Mouse (Mus musculus) left cerebral cortex, postnatal 36 days (tissue): Measurements from ENCODE around the gene Ntrk2. TPM values are rescaled to one million over a fixed set of nuclear protein-coding genes. Genes with fewer than 3 reads are reported as not detected.

Experiments used
- DNase-seq, 2 experiments: peaks; one replicate each; pipeline ENCODE4 v3.0.0; 2021 to 2022; ENCODE audit warnings: low spot score in 2 of 2, mixed read lengths in 1 of 2
- intact Hi-C: fragments of 180-260 bp; cut with DNase I; formaldehyde crosslinking; loops from one replicate; pipeline ENCODE4 v1.15.1; 2025
- total RNA-seq, 2 experiments: library from RNA; stranded (reverse); gene quantifications; 2 replicates each; pipeline ENCODE4 v1.2.3; 2021

Ntrk2 gene
- total RNA-seq, 2 experiments from 2014 or later, result 357 to 404 TPM

DNA sequence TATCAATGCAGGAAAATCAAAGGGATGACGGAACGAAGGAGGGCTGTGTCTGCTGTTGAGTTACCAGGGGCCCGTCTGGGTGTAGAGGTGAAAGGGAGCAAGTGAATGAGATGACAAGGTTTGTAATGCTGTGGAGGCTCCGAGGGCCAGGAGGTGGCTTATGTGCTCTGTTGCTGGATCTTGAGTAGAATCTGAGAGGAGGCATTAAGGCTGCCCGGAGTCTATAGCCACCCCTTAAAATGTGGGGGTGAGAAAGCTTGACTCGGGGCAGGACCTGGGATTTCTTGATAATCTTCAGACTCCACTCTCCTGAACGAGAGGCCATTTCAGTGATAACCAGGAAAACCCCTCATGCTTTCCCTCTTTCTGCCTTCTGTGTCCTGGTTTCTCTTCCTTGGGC lies 340.2 kb downstream of the Ntrk2 start:
- intact Hi-C loops, result loop anchor here (5.0 kb wide), 2 partner anchors 66 to 74 kb away; no protein-coding TSS in a partner anchor
- no peak for DNase-seq

DNA sequence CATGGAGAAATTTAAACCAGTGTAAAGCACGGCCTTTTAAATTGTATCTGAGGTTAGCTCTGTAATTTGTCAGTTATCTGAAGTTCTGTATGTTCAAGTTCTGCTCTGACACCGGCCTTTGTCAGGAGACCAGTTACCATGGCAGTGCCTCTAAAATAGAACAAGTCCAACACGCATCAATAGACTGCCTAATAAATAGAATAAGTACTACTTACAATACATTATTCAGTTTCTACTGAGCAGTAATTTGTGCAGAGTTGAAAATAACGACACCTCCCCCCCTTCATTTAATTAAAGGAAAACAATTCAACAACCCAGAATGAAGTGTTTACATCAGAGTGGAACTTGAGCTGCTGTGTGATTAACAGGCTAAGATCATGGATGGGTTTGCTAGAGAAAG lies 341.6 kb downstream of the Ntrk2 start:
- intact Hi-C loops, result loop anchor here (5.0 kb wide), 2 partner anchors 64 to 76 kb away; no protein-coding TSS in a partner anchor
- no peak for DNase-seq

DNA sequence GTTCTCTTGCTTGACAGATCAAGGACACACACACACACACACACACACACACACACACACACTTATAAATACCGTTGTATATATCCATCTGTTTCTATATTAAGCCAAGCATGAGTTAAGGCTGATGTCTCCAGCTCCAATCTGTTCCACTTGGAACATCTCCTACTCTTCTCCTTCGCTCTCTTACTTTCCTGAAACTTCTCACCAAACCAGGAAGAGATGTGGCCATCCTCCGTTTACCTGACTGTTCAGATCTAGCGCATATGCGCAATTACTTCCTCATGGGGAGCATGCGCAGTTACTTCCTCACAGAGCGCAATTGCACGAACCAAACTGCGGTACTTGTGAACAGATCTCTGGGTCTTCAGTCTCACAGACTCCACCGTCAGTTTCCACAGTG lies 342.4 kb downstream of the Ntrk2 start:
- no peak for DNase-seq
- intact Hi-C loops, result loop anchor here (5.0 kb wide), 2 partner anchors 64 to 76 kb away; no protein-coding TSS in a partner anchor

DNA sequence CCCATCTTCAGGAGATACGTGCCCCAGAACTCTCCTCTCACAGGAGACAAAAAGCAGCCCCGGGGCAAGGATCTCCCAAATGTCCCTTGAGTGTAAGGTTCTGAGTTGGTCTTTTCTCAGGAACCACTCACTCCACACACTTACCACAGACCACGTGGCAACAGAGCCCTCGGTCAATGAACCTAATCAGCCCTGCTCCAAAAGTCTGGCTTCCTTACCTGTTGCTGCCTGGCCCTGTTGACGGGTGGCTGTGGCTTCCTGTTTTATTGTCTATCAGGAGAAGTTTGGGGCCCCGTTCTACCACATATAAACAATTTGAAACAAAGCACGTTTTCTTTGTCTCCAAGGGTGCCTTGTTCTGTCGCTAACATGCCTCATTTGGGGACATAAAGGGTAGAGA lies 357.6 kb downstream of the Ntrk2 start:
- no peak for DNase-seq
- intact Hi-C loops, result no loop called here

DNA sequence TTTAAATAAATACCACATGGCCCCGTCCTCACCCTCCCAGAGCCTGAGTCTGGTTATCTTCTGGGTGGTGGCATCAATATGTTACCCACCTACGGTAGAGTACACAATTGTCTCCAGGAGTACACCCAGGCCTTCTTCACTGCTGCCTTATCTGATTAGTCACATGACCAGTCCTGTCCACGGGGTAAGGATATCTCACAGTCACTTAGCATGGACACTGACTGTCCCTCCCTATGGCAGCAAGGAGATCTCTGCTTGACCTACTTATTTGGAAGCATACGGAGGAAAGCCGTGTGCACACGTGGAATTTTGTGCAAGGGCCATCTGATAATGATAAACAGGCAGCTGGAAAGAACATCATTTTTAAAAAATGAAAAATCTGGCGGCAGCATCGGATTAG lies 367.5 kb downstream of the Ntrk2 start:
- intact Hi-C loops, result no loop called here
- no peak for DNase-seq

DNA sequence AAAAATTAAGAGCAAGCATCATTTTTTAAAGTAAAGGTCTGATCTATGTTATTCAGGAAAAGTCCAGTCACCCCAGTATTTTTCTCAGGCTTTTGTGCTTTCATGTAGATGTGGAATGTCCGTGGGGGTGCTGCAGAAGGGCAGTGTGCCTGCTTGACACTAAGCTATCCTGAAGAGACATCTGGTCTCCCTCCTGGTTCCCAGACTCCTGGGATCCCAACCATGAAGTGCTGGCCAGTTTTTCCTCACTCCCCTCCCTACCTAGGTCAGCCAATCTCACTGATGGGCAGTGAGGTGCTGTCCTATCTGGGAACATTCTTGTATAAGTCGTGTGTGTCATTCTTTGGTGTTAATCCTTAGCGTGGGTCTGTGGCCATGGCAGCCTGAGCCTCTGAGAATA lies 369.7 kb downstream of the Ntrk2 start:
- intact Hi-C loops, result no loop called here

DNA sequence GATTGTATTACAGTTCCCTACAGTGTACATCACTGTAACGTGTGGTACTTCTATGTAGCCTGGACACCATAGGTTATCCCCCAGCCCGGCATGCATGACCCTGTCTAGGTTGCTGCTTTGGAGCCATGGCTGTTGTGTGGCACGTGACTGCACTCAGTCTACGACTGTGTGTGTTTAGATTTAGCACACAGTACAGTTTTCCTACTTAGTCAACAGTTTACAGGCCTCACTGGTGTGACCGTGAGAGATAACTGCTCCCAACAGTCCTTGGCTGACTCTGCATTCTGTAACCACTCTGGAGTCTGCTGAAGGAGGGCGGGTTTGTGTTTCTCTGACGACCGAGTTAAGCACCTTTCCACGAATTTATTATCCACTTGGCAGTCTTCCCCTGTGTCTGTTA lies 370.1 kb downstream of the Ntrk2 start:
- no peak for DNase-seq
- intact Hi-C loops, result no loop called here

More for the DNA sequence above, 369.7 kb downstream of the Ntrk2 start:
- DNase-seq, result no peak

DNA sequence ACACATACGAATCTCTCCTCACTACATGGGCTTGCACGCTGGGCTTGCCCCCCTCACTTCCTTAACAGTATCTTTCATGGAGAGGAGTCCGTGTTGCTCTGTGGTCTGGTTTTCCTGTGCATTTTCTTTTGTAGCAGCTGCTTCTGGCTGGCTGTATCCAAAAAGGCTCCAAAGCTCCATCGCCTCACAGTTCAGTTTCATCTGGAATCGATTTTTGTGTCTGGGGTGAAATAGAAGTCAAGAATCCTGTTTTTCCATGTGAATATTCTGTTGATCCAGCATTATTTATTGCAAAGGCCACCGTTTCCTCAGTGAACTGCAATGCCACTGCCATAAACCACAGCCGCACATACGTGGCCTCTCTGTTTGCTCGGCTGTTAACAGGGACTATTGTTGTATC lies 370.6 kb downstream of the Ntrk2 start:
- no peak for DNase-seq
- intact Hi-C loops, result no loop called here

DNA sequence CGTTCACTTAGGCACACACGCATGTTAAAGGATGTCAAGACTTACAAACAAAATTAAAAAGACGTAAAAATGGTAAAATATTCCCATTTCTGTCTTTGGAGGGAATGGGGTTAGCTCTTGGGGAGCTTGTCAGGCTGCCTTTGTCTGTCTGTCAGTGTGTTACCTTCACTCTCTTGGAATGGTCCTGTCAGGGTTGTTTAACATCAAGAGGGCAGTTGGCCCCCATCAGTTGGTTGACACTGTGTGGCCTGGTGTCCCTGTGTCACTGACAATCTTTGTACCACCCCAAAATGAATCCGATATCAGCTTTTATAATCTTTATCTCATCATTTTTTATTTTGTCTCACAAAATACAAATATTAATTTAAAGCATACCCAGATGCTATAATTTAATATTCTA lies 373.6 kb downstream of the Ntrk2 start:
- DNase-seq, result no peak
- intact Hi-C loops, result no loop called here

DNA sequence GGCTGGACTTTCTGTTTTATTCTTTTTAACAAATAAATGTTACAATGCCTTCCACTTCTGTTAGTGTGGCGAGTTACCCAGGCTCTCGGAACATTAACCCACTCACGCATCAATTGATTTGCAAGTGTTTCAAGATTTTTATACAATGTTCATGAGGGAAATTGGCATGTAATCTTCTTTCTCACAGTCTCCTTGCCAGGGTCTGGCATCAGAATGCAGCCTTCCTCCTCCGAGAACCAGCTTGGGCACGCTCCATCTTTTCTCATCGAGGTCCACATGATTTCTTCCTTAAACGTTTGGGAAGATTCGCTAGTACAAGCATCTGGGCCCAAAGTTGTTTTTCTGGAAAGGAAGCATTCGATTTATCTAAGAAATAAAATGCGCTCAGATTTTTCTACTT lies 374.4 kb downstream of the Ntrk2 start:
- DNase-seq, result peak; percentile 46 to 50
- intact Hi-C loops, result no loop called here

DNA sequence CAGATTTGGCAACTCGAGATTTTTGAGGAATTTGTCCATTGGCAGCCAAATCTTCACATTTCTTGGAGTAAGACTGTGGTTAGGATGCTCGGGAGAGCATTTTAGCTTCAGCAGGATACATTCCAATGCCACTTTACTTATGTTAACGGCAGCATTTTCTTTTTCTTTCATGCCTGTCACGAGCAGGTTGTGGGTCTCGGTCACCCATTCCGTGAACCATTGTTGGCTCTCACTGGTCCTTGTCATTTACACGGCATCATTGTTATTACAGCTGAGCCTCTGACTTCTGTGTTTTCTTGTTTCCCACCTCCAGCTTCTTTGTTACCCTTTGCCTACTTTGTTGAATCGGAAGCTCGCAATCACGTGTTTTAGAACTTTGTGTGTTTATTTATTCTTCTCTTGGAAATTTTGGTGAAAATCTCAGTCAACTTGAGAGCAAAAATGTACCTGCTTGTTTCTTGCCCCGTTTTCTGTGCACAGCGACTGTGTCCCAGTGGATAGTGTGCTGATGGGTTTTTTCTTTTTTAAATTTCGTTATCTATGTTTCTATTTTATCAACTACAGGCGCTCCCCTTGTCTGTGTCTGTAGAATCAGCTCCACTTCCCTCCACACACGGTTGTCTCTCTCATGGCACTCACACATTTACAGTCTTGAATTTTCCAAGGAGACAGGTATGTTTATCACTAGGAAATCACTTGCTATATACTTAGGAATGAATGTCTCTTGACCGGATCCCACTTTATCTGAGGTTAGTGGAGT lies 375.0 kb downstream of the Ntrk2 start:
- intact Hi-C loops, result no loop called here

DNA sequence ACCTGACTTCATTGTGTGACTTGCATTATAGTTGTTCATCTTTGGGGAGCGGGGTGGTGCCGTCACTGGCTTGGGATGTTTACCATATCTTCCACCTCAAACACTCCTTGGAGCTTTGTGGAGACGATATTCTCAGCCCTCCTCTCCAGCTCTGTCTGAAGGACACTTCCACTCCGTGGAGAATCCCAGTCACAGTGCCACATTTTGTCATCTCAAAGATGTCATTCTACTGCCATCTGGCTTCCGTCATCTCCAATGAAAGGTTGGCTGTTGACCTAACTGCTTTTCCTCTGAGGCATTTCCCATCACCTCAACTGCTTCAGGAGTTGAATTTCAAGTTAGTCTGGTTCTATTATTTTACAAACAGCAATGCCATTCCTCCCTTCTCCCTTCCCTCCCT lies 376.3 kb downstream of the Ntrk2 start:
- no peak for DNase-seq
- intact Hi-C loops, result loop anchor here (2.0 kb wide), 2 partner anchors 376 to 542 kb away; partner anchors contain the start of gene Ntrk2

More for the DNA sequence above, 375.0 kb downstream of the Ntrk2 start:
- no peak for DNase-seq

Other genes with a start within 250 kb of the Ntrk2 start
- under 1 TPM in 1 of 2 experiments, not detected in 1; 0.09 TPM for gene Slc28a3, start 195.7 kb upstream of the Ntrk2 start, total RNA-seq